Mouse (Mus musculus): ENCODE measurements around the gene Nckap5l. TPM values are rescaled to one million over a fixed set of nuclear protein-coding genes. Genes with fewer than 3 reads are reported as not detected.

The Nckap5l gene
- polyA plus RNA-seq, 1 experiment = 48.6 TPM

DNA sequence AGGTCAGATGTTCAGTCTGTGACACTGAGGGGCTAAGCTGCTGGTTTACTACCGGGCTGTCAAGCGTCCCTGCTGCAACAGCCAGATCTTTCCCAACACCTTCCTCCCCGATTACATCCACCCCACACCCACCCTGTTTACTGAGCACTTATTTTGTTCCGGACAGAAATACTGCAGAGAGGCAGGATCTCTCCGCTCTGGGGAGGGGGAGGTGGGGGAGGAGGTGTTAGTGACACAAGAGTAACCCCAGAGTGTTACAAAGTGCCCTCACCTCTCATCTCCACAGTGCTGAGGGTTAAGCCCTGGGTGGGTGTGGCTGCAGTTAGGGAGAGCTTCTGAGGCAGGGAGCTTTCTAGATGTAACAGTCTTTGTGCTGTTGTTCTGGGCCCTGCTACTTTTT is 42.8 kb upstream of the Nckap5l start:
- Histone ChIP-seq H3K4me1 (replicated peaks; ENCODE audit: control insufficient read depth, insufficient read depth, low read length) (no peaks in the 10 kb centered on the region), H3K4me3 (ENCODE audit: control insufficient read depth, insufficient read depth, low read length) (no peak overlapping the region), H3K27ac (ENCODE audit: control insufficient read depth, insufficient read depth, low read length) (no peak overlapping the region), H3K36me3 (ENCODE audit: control insufficient read depth, insufficient read depth, low read length) (no peaks in the 10 kb centered on the region), H3K27me3 (ENCODE audit: control insufficient read depth, insufficient read depth, low read length) (no peaks in the 10 kb centered on the region)
- no peak for TF ChIP-seq POLR2A (IDR thresholded peaks at IDR 0.05; ENCODE audit: control insufficient read depth, extremely low read depth, insufficient read depth, low read length, poor library complexity)
- TF ChIP-seq CTCF (IDR thresholded peaks at IDR 0.05; ENCODE audit: borderline replicate concordance, control insufficient read depth, extremely low read depth, insufficient read depth, low read length, poor library complexity) = no peak
- DNase-seq = no peak
- WGBS = 60% methylated on average over 5 of the region's 5 CpGs

DNA sequence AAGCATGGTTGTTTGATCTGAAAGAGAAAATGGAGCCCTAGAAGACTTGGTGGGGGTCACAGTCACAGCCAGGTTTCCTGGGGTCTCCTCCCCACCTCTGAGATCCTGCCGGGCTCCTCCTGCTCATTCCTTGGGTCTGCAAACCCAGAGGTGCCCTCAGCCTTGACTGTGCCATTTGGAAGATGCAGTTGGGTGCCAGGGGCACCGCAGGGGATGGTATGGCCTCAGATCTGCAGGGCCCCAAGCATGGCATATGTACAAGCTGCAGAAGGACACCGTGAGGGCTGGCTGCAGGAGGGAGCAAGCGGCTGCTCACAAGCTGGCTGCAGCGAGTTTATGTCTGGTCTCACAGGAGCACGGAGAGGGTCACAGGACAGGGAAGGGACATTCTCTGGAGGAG is 42.2 kb upstream of the Nckap5l start:
- Histone ChIP-seq H3K36me3 (ENCODE audit: control insufficient read depth, insufficient read depth, low read length) (no peaks in the 10 kb centered on the region), H3K27me3 (ENCODE audit: control insufficient read depth, insufficient read depth, low read length) (no peaks in the 10 kb centered on the region), H3K4me1 (replicated peaks; ENCODE audit: control insufficient read depth, insufficient read depth, low read length) (no peaks in the 10 kb centered on the region), H3K4me3 (ENCODE audit: control insufficient read depth, insufficient read depth, low read length) (no peak overlapping the region), H3K27ac (ENCODE audit: control insufficient read depth, insufficient read depth, low read length) (no peak overlapping the region)
- WGBS = 63% methylated on average over 6 of the region's 6 CpGs
- DNase-seq = no peak
- TF ChIP-seq POLR2A (IDR thresholded peaks at IDR 0.05; ENCODE audit: control insufficient read depth, extremely low read depth, insufficient read depth, low read length, poor library complexity) = no peak
- TF ChIP-seq CTCF (IDR thresholded peaks at IDR 0.05; ENCODE audit: borderline replicate concordance, control insufficient read depth, extremely low read depth, insufficient read depth, low read length, poor library complexity) = no peak

DNA sequence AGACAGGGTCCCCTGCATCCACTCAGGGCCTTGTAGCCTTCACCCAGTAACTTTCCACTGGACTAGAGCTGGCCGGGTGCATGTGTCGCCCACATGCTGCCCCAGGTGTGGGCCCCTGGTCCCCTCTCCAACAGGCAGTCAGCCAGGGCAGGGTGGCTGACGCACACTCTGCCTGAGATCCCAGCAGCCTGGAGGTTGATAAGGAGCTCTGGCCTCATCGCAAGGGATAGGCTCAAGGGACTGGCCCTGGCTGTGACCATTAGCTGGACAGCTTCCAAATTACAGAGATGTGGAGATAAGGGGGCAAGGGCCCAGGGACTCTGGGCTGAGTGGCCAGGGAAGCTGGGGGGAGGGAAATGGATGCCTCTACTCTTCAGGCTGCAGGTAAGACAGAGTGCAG is 41.2 kb upstream of the Nckap5l start:
- H3K27me3 ChIP-seq (ENCODE audit: control insufficient read depth, insufficient read depth, low read length) = no peaks in the 10 kb centered on the region
- TF ChIP-seq POLR2A (IDR thresholded peaks at IDR 0.05; ENCODE audit: control insufficient read depth, extremely low read depth, insufficient read depth, low read length, poor library complexity) (no peak), CTCF (IDR thresholded peaks at IDR 0.05; ENCODE audit: borderline replicate concordance, control insufficient read depth, extremely low read depth, insufficient read depth, low read length, poor library complexity) (no peak)
- DNase-seq = no peak

DNA sequence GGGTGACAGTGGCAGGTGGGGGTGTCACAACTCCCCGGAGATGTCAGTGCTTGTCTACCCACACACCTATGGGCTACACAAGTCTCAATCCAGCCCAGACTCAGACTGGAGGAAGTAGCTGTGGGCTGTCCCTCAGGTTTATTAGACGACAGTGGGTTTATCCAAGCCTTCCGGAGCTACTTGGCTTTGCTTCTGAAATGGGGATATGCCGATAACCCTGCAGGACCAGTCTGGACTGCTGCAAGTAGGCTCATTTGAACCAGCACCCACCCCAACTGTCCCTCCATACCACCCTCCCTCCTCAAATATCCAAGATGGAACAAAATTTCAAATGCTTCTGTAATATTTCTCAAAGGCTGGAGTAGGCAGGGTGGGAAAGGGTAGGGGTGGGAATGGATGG is 40.8 kb upstream of the Nckap5l start:
- TF ChIP-seq POLR2A (IDR thresholded peaks at IDR 0.05; ENCODE audit: control insufficient read depth, extremely low read depth, insufficient read depth, low read length, poor library complexity) = no peak
- TF ChIP-seq CTCF (IDR thresholded peaks at IDR 0.05; ENCODE audit: borderline replicate concordance, control insufficient read depth, extremely low read depth, insufficient read depth, low read length, poor library complexity) = no peak
- no peak overlapping the region for H3K4me3 ChIP-seq (ENCODE audit: control insufficient read depth, insufficient read depth, low read length)
- no peaks in the 10 kb centered on the region for H3K4me1 ChIP-seq (replicated peaks; ENCODE audit: control insufficient read depth, insufficient read depth, low read length)
- H3K27me3 ChIP-seq (ENCODE audit: control insufficient read depth, insufficient read depth, low read length) = no peaks in the 10 kb centered on the region
- no peak for DNase-seq
- H3K27ac ChIP-seq (ENCODE audit: control insufficient read depth, insufficient read depth, low read length) = no peak overlapping the region
- 78% methylated on average over 4 of the region's 4 CpGs for WGBS
- no peaks in the 10 kb centered on the region for H3K36me3 ChIP-seq (ENCODE audit: control insufficient read depth, insufficient read depth, low read length)

More for the DNA sequence above, 41.2 kb upstream of the Nckap5l start:
- Histone ChIP-seq H3K27ac (ENCODE audit: control insufficient read depth, insufficient read depth, low read length) (no peak overlapping the region), H3K36me3 (ENCODE audit: control insufficient read depth, insufficient read depth, low read length) (no peaks in the 10 kb centered on the region), H3K4me1 (replicated peaks; ENCODE audit: control insufficient read depth, insufficient read depth, low read length) (no peaks in the 10 kb centered on the region), H3K4me3 (ENCODE audit: control insufficient read depth, insufficient read depth, low read length) (no peak overlapping the region)
- 95% methylated on average over 4 of the region's 4 CpGs for WGBS

DNA sequence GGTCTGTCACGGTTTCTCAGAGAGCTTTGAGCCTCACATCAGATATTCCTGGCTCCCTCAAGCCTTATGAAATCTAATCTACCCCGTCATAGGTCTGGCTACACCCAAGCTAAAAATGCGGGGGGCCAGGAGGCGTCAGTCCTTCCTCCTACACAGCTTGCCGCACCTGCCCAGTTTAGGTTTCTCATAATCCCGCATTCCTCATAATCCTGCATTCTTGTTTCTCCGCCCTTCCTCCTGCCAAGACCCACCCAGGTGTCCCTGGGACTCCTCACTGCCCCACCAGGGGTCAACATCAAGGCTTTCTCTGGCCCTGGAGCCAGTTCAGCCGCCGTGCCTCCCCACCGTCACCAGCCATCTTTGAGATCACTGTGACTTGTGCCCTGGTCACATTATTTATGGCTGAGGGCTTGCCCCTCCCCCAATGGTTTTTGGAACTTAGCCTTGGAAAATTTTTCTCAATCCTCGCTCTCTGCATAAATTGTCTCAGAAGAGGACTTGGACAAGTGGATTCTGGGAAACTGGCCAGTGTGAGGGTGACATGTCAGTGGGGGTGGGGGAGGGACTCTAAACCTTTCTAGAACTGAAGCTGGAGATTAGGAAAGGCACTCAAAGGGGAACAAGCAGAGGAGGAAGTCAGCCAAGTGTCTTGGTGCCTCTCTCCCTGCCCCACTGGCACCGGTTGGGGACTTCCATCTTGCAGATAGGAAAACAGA is 40.1 kb upstream of the Nckap5l start:
- 37% methylated on average over 12 of the region's 12 CpGs for WGBS
- DNase-seq = no peak
- Histone ChIP-seq H3K4me1 (replicated peaks; ENCODE audit: control insufficient read depth, insufficient read depth, low read length) (no peaks in the 10 kb centered on the region), H3K27me3 (ENCODE audit: control insufficient read depth, insufficient read depth, low read length) (no peaks in the 10 kb centered on the region), H3K27ac (ENCODE audit: control insufficient read depth, insufficient read depth, low read length) (no peak overlapping the region), H3K4me3 (ENCODE audit: control insufficient read depth, insufficient read depth, low read length) (no peak overlapping the region), H3K36me3 (ENCODE audit: control insufficient read depth, insufficient read depth, low read length) (no peaks in the 10 kb centered on the region)
- TF ChIP-seq POLR2A (IDR thresholded peaks at IDR 0.05; ENCODE audit: control insufficient read depth, extremely low read depth, insufficient read depth, low read length, poor library complexity) (no peak), CTCF (IDR thresholded peaks at IDR 0.05; ENCODE audit: borderline replicate concordance, control insufficient read depth, extremely low read depth, insufficient read depth, low read length, poor library complexity) (no peak)

DNA sequence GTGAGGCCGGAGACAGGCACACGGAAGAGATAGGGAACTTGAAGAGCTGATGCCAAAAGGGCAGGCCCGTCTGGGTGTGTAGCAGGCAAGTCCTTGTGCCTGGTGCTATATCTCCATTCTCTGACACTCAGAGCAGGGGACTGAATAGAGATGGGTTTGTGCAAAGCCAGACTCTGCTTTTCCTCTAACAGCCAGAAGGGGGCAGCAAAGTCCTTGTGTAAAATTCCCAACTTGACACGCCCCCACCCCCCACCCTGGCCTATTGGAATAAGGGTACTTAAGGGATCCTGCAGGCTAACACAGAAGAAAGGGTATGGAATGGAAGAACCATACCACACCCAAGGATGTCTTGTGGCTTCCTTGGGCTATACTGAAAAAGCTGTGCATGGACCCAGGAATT is 39.5 kb upstream of the Nckap5l start:
- TF ChIP-seq POLR2A (IDR thresholded peaks at IDR 0.05; ENCODE audit: control insufficient read depth, extremely low read depth, insufficient read depth, low read length, poor library complexity) (no peak), CTCF (IDR thresholded peaks at IDR 0.05; ENCODE audit: borderline replicate concordance, control insufficient read depth, extremely low read depth, insufficient read depth, low read length, poor library complexity) (no peak)
- Histone ChIP-seq H3K4me1 (replicated peaks; ENCODE audit: control insufficient read depth, insufficient read depth, low read length) (no peaks in the 10 kb centered on the region), H3K27me3 (ENCODE audit: control insufficient read depth, insufficient read depth, low read length) (no peaks in the 10 kb centered on the region), H3K4me3 (ENCODE audit: control insufficient read depth, insufficient read depth, low read length) (no peak overlapping the region), H3K36me3 (ENCODE audit: control insufficient read depth, insufficient read depth, low read length) (no peaks in the 10 kb centered on the region), H3K27ac (ENCODE audit: control insufficient read depth, insufficient read depth, low read length) (no peak overlapping the region)
- 20% methylated on average over 4 of the region's 4 CpGs for WGBS
- peak; percentile 35 for DNase-seq

All from thymus, adult 2 months (tissue).